Mouse (Mus musculus) C2C12 (cell line): Measurements from ENCODE around the gene Sart1.

ENCODE experiments used
- CTCF ChIP-seq: IDR thresholded peaks from one replicate; pipeline ENCODE4 v1.5.1; 2011; ENCODE audit not compliant: control insufficient read depth, insufficient read depth, insufficient read length
- MYOD1 ChIP-seq: IDR thresholded peaks from one replicate; pipeline ENCODE4 v1.6.1; 2011; ENCODE audit warnings: low read depth; ENCODE audit not compliant: control insufficient read depth, insufficient read length
- MYOG ChIP-seq: IDR thresholded peaks from one replicate; pipeline ENCODE4 v1.6.1; 2011; ENCODE audit not compliant: control insufficient read depth, insufficient read length; ENCODE audit errors: extremely low read depth

DNA sequence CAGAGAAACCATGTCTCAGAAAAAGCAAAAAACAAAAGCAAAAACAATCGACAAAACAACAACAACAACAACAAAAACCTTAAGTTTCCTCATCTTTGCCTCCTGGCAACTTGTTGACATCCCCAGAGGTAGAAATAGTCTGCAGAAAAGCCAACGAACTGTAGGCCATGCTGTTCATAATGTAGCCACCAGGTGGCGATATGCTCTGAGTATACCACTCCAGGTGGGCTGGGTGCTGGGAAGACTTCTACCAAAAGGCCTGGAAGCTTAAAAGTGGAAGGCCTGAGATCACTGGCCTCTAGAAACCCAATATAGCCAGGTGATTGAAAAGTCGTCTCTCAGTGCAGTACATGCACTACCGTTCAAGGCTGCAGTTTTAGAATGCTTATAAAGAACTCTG, 50.5 kb downstream of the Sart1 start:
- TF ChIP-seq MYOD1 (no peak), CTCF (peak; percentile 69), MYOG (no peak)
